Mouse (Mus musculus): ENCODE results near the gene Sft2d2. TPM values are rescaled to one million over a fixed set of nuclear protein-coding genes. Genes with fewer than 3 reads are reported as not detected.

Gene Sft2d2
- 49.0 TPM for polyA plus RNA-seq (2014; fragmentation: Illumina TruSeq; extraction: RNeasy Lipid Tissue Mini Kit (QIAGEN cat#74804); ENCODE audit: low read depth, low replicate concordance)

GRCm38 (mm10) chr1:165193880-165194661 lies at the start of gene Sft2d2:
Gene Sft2d2, minus strand, starts transcription at chr1:165194438.

GRCm38 (mm10) chr1:165236321-165237298 lies 42.4 kb upstream of the Sft2d2 start, which contains the start of gene Tiprl:
Gene Tiprl, minus strand, starts transcription at chr1:165236996.

GRCm38 (mm10) chr1:165160723-165161405 lies 33.4 kb downstream of the Sft2d2 start, which contains the start of gene Tbx19:
Gene Tbx19, minus strand, starts transcription at chr1:165160773.

Other genes with a start within 250 kb of the Sft2d2 start
- gene Tbx19, start 33.7 kb downstream of the Sft2d2 start, polyA plus RNA-seq (2014; fragmentation: Illumina TruSeq; extraction: RNeasy Lipid Tissue Mini Kit (QIAGEN cat#74804); ENCODE audit: low read depth, low replicate concordance), result not detected
- 108 TPM for gene Tiprl, start 42.6 kb upstream of the Sft2d2 start, polyA plus RNA-seq (2014; fragmentation: Illumina TruSeq; extraction: RNeasy Lipid Tissue Mini Kit (QIAGEN cat#74804); ENCODE audit: low read depth, low replicate concordance)
- gene Gpr161, start 101.4 kb upstream of the Sft2d2 start, polyA plus RNA-seq (2014; fragmentation: Illumina TruSeq; extraction: RNeasy Lipid Tissue Mini Kit (QIAGEN cat#74804); ENCODE audit: low read depth, low replicate concordance), result 1.1 TPM

All from kidney, adult 10 weeks (tissue).